Mouse (Mus musculus): ENCODE measurements at regions not wholly inside any gene's neighbourhood (a gene's known extent, or its start where the extent isn't known, plus 50 kb on each side); places are given as distances from the start of the nearest gene placed in this dataset.

DNA sequence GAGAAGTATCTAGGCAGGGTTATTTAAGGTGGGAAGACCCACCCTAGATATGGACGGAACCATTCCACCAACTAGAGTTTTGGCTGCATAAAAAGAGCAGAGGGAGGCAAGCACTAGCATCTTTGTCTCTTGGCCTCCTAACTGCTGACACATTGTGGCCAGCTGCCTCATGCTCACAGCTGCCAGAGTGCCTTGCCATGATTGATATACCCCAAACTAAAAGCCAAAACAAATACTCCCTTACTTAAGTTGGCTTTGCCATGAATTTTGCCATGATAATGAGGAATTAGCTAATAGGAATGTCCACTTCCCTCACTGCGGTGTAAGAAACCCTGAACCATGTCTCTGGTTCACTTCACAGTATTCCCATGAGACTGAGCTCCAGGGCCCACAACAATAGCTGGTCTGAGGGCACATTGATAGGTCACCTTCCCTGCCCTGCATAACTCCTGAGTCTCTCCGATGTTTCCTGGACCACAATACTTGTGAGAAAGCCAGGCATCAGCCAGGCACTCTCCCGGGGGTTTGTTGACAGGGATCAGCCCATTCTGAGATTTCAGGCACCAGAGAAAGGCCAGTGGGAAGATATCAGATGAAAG, 344.5 kb downstream of the 1500009L16Rik start:
- no peak for TF ChIP-seq POLR2A (IDR thresholded peaks at IDR 0.05; ENCODE audit: insufficient read length, low read depth)
- TF ChIP-seq E2F4 (IDR thresholded peaks at IDR 0.05; ENCODE audit: insufficient read depth): no peak
- TF ChIP-seq CEBPB (IDR thresholded peaks at IDR 0.05; ENCODE audit: insufficient read depth, poor library complexity, severe bottlenecking): no peak
